Mouse (Mus musculus) MEL (cell line): ENCODE data around the gene 1700001O22Rik. TPM values are rescaled to one million over a fixed set of nuclear protein-coding genes. Genes with fewer than 3 reads are reported as not detected.

ENCODE experiments used
- DNase-seq: peaks from one replicate; pipeline ENCODE4 v3.0.0; 2011; ENCODE audit warnings: low read depth, low spot score
- H3K27ac ChIP-seq: 2 replicates; pipeline ENCODE4 v1.5.1; 2012; ENCODE audit warnings: low read depth, mild to moderate bottlenecking, control low read depth, low read length, moderate library complexity; ENCODE audit not compliant: control insufficient read depth
- H3K27me3 ChIP-seq, 2 experiments: fragments of 150-350 bp in 1 of 2; sonication (generic) in 1 of 2; 2 replicates each; pipeline ENCODE4 v1.6.1; 2012; ENCODE audit warnings: low read length in 2 of 2, mild to moderate bottlenecking in 2 of 2, improper control_type of control experiment in 1 of 2, moderate library complexity in 1 of 2; ENCODE audit not compliant: insufficient read depth in 2 of 2, control insufficient read depth in 1 of 2
- H3K36me3 ChIP-seq, 2 experiments: 2 replicates each; pipeline ENCODE4 v1.6.1; 2012 to 2014; ENCODE audit warnings: low read length in 2 of 2, improper control_type of control experiment in 1 of 2, inconsistent platforms in 1 of 2, mild to moderate bottlenecking in 1 of 2; ENCODE audit not compliant: insufficient read depth in 2 of 2, control insufficient read depth in 1 of 2
- H3K4me1 ChIP-seq, 2 experiments: fragments of 150-350 bp in 1 of 2; sonication (generic) in 1 of 2; 2 replicates each; pipeline ENCODE4 v1.6.1; 2012; ENCODE audit warnings: low read length in 2 of 2, improper control_type of control experiment in 1 of 2, mild to moderate bottlenecking in 1 of 2; ENCODE audit not compliant: insufficient read depth in 2 of 2, control insufficient read depth in 1 of 2
- H3K4me3 ChIP-seq, 2 experiments: fragments of 150-350 bp in 1 of 2; sonication (generic) in 1 of 2; 2 replicates each; pipeline ENCODE4 v1.5.1; 2012; ENCODE audit warnings: low read depth in 2 of 2, low read length in 2 of 2, mild to moderate bottlenecking in 2 of 2, moderate library complexity in 2 of 2, control low read depth in 1 of 2, improper control_type of control experiment in 1 of 2; ENCODE audit not compliant: control insufficient read depth in 1 of 2, insufficient read depth in 1 of 2
- H3K79me2 ChIP-seq: 2 replicates; pipeline ENCODE4 v1.6.1; 2012; ENCODE audit warnings: mild to moderate bottlenecking, low read length, moderate library complexity; ENCODE audit not compliant: control insufficient read depth, poor library complexity, insufficient read depth
- H3K9ac ChIP-seq: 2 replicates; pipeline ENCODE4 v1.6.1; 2012; ENCODE audit warnings: low read depth, mild to moderate bottlenecking, control low read depth, low read length, moderate library complexity; ENCODE audit not compliant: control insufficient read depth, poor library complexity, severe bottlenecking
- H3K9me3 ChIP-seq: fragments of 150-350 bp; sonication (generic); replicated peaks from 2 replicates; pipeline ENCODE4 v1.6.1; 2012; ENCODE audit warnings: mild to moderate bottlenecking, low read length, improper control_type of control experiment, moderate library complexity; ENCODE audit not compliant: insufficient read depth
- CTCF ChIP-seq, 3 experiments: IDR thresholded peaks in 2 of 3; conservative IDR thresholded peaks in 1 of 3; 2 replicates each; pipeline ENCODE4 v1.5.1; 2011 to 2012; ENCODE audit warnings: low read length in 3 of 3, low read depth in 2 of 3, mild to moderate bottlenecking in 2 of 3, improper control_type of control experiment in 1 of 3, inconsistent platforms in 1 of 3, mixed read lengths in 1 of 3, moderate library complexity in 1 of 3; ENCODE audit not compliant: control insufficient read depth in 1 of 3, insufficient read depth in 1 of 3, poor library complexity in 1 of 3, severe bottlenecking in 1 of 3
- MYB ChIP-seq: IDR thresholded peaks from 2 replicates; pipeline ENCODE4 v1.6.1; 2011; ENCODE audit warnings: mild to moderate bottlenecking, low read depth, low read length, improper control_type of control experiment
- POLR2A ChIP-seq, 2 experiments: IDR thresholded peaks; 2 replicates each; pipeline ENCODE4 v1.6.1; 2011 to 2012; ENCODE audit warnings: low read length in 2 of 2, mild to moderate bottlenecking in 2 of 2, control low read depth in 1 of 2, improper control_type of control experiment in 1 of 2, low read depth in 1 of 2, moderate library complexity in 1 of 2; ENCODE audit not compliant: control insufficient read depth in 1 of 2, insufficient read depth in 1 of 2, poor library complexity in 1 of 2
- POLR2AphosphoS2 ChIP-seq: IDR thresholded peaks from 2 replicates; pipeline ENCODE4 v1.6.1; 2011; ENCODE audit warnings: low read length, improper control_type of control experiment
- POLR2AphosphoS5 ChIP-seq: IDR thresholded peaks from 2 replicates; pipeline ENCODE4 v1.6.1; 2012; ENCODE audit warnings: low read depth, borderline replicate concordance, mild to moderate bottlenecking, inconsistent platforms, low read length, moderate library complexity, mixed read lengths
- RAD21 ChIP-seq: IDR thresholded peaks from 2 replicates; pipeline ENCODE4 v1.6.1; 2011; ENCODE audit warnings: mild to moderate bottlenecking, low read depth, low read length, improper control_type of control experiment
- SMC3 ChIP-seq: IDR thresholded peaks from 2 replicates; pipeline ENCODE4 v1.6.1; 2011; ENCODE audit warnings: low read depth, low read length, improper control_type of control experiment
- TBP ChIP-seq: IDR thresholded peaks from 2 replicates; pipeline ENCODE4 v1.8.0; 2011; ENCODE audit warnings: low read depth, low read length, improper control_type of control experiment
- polyA plus RNA-seq, 2 experiments: library from polyadenylated mRNA; stranded (reverse) in 1 of 2; unstranded in 1 of 2; fragments of >175 nt in 1 of 2; fragments of >200 nt in 1 of 2; gene quantifications; 2 replicates each; pipeline versions ENCODE4 v1.2.1 to v1.2.4; 2012; ENCODE audit warnings: low replicate concordance in 2 of 2, low read depth in 1 of 2; ENCODE audit not compliant: insufficient read length in 2 of 2, insufficient read depth in 1 of 2, missing spikeins in 1 of 2
- total RNA-seq: library from RNA; depleted of rRNA; stranded (reverse); fragments of 300-350 nt; gene quantifications from 2 replicates; pipeline ENCODE4 v1.2.3, GENCODE M21; 2012

1700001O22Rik gene
- total and polyA plus RNA-seq, 3 experiments = 0.50 to 1.8 TPM; not detected in 1

- peak; percentile 39; the same call in 1 of the 2 replicates for TF ChIP-seq TBP
Measured at GRCm38 (mm10) chr2:30826825-30827748, 23.6 kb upstream of the 1700001O22Rik start (continued).

GRCm38 (mm10) chr2:30823385-30824153 lies 20.1 kb upstream of the 1700001O22Rik start:
- peaks cover 2 to 7% of the 10 kb centered on the region in 2 experiments; a peak in 3 of 4 replicates for H3K36me3 ChIP-seq
- TF ChIP-seq RAD21 (no peak), POLR2AphosphoS2 (peak; percentile 63; the same call in 1 of the 2 replicates)

GRCm38 (mm10) chr2:30822460-30822859 lies 19.0 kb upstream of the 1700001O22Rik start:
- no peak for DNase-seq
- H3K79me2 ChIP-seq = peaks cover 15% of the 10 kb centered on the region
- no peak overlapping the region for H3K27ac ChIP-seq
- no peak overlapping the region for H3K9ac ChIP-seq
- H3K4me1 ChIP-seq = peaks cover 2 to 6% of the 10 kb centered on the region in 2 experiments; a peak in 2 of 4 replicates
- H3K9me3 ChIP-seq = no peaks in the 10 kb centered on the region
- H3K27me3 ChIP-seq = no peaks in the 10 kb centered on the region
- no peak for TF ChIP-seq MYB
- no peak for TF ChIP-seq POLR2AphosphoS5
- TF ChIP-seq CTCF (IDR thresholded peaks at IDR 0.05 in 2 of 3, conservative IDR thresholded peaks at IDR 0.05 in 1 of 3; ENCODE audit: control insufficient read depth in 1 of 3, insufficient read depth in 1 of 3, low read depth in 2 of 3, low read length in 3 of 3, poor library complexity in 1 of 3, severe bottlenecking in 1 of 3) = no peak
- peaks cover 2 to 5% of the 10 kb centered on the region in 2 experiments; a peak in 3 of 4 replicates for H3K36me3 ChIP-seq
- H3K4me3 ChIP-seq = no peak overlapping the region

More at GRCm38 (mm10) chr2:30823385-30824153, 20.1 kb upstream of the 1700001O22Rik start:
- H3K4me1 ChIP-seq = peaks cover 2 to 9% of the 10 kb centered on the region in 2 experiments; a peak in 3 of 4 replicates
- H3K27ac ChIP-seq = no peak overlapping the region
- peaks cover 21% of the 10 kb centered on the region for H3K79me2 ChIP-seq
- DNase-seq = no peak
- H3K27me3 ChIP-seq = no peaks in the 10 kb centered on the region
- H3K9ac ChIP-seq = no peak overlapping the region
- H3K9me3 ChIP-seq = no peaks in the 10 kb centered on the region
- H3K4me3 ChIP-seq = no peak overlapping the region

GRCm38 (mm10) chr2:30821073-30821472 lies 17.6 kb upstream of the 1700001O22Rik start:
- TF ChIP-seq POLR2A (IDR thresholded peaks at IDR 0.05; ENCODE audit: control insufficient read depth in 1 of 2, insufficient read depth in 1 of 2, low read depth in 1 of 2, low read length in 2 of 2, poor library complexity in 1 of 2) (0 out of 4 replicates have a peak, but pooled peaks of 1 of the 2 experiments have one; percentile 15), CTCF (IDR thresholded peaks at IDR 0.05 in 2 of 3, conservative IDR thresholded peaks at IDR 0.05 in 1 of 3; ENCODE audit: control insufficient read depth in 1 of 3, insufficient read depth in 1 of 3, low read depth in 2 of 3, low read length in 3 of 3, poor library complexity in 1 of 3, severe bottlenecking in 1 of 3) (peak; percentile 44 to 74 (median 60); a peak in 5 of 6 replicates), SMC3 (no peak)
- TF ChIP-seq, all 39 proteins: peak for 2
- no peak overlapping the region for H3K4me3 ChIP-seq
- H3K79me2 ChIP-seq = peaks cover 4% of the 10 kb centered on the region; the same call in 1 of the 2 replicates
- H3K27me3 ChIP-seq = no peaks in the 10 kb centered on the region
- DNase-seq = peak; percentile 49
- H3K27ac ChIP-seq = no peak overlapping the region
- H3K36me3 ChIP-seq = peaks cover 0 to 2% of the 10 kb centered on the region in 2 experiments; a peak in 2 of 4 replicates
- H3K4me1 ChIP-seq = no peaks in the 10 kb centered on the region
- no peaks in the 10 kb centered on the region for H3K9me3 ChIP-seq
- H3K9ac ChIP-seq = no peak overlapping the region
